Mouse (Mus musculus): ENCODE results near the gene Gm20765. TPM values are rescaled to one million over a fixed set of nuclear protein-coding genes. Genes with fewer than 3 reads are reported as not detected.
"Not testable (repeated sequence)": the region's sequence is repeated elsewhere in the genome, so short reads cannot be mapped to it uniquely, and the experiment has no call there.

Gene Gm20765
- not detected in 2 replicates for polyA plus RNA-seq (2015; fragmentation: Nextera tagmentation; extraction: Ambion mirVana)

- not testable (repeated sequence) for ATAC-seq; H3K27me3 ChIP-seq (replicated peaks; ENCODE audit: control insufficient read depth, insufficient read depth, low read length); H3K9ac ChIP-seq (ENCODE audit: low read depth, low read length); H3K36me3 ChIP-seq (ENCODE audit: control insufficient read depth, insufficient read depth, low read length); H3K4me1 ChIP-seq (ENCODE audit: control insufficient read depth, insufficient read depth, low read depth, low read length); H3K4me3 ChIP-seq (ENCODE audit: low read length); H3K27ac ChIP-seq (ENCODE audit: low read depth, low read length); H3K9me3 ChIP-seq (ENCODE audit: control insufficient read depth, low read length); H3K4me2 ChIP-seq (ENCODE audit: low read length)
- no CpG with 5 or more reads among the region's 3 CpGs for WGBS
Measured at GRCm38 (mm10) chr10:104185233-104185632, at the start of gene Gm20765. Gene Gm20765 (plus strand): TSS chr10:104185533.

DNA sequence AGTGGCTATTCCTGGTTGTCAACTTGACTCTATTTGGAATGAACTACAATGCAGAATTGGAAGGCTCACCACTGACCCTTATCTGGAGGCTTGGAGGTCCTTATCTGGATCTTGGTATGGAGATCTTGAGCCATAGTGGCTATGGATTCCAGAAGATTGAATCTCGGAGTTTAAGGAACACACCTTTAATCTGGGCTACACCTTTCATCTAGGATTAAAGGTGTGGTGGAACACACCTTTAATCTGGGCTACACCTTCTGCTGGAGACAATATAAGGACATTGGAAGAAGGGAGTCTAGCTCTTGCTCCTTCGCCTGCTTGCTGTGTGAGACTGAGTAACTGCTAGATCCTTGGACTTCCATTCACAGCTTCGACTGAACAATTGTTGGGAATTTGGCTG is 42.6 kb upstream of the Gm20765 start, which contains the start of gene Gm21293:
Gene Gm21293 (plus strand): TSS at position 301 of the 400 bp plus-strand sequence.
- H3K36me3 ChIP-seq (ENCODE audit: control insufficient read depth, insufficient read depth, low read length); H3K27ac ChIP-seq (ENCODE audit: low read depth, low read length); H3K27me3 ChIP-seq (replicated peaks; ENCODE audit: control insufficient read depth, insufficient read depth, low read length); H3K9ac ChIP-seq (ENCODE audit: low read depth, low read length); H3K4me1 ChIP-seq (ENCODE audit: control insufficient read depth, insufficient read depth, low read depth, low read length); H3K4me3 ChIP-seq (ENCODE audit: low read length); H3K9me3 ChIP-seq (ENCODE audit: control insufficient read depth, low read length); ATAC-seq; H3K4me2 ChIP-seq (ENCODE audit: low read length): not testable (repeated sequence)
- no CpG with 5 or more reads among the region's 3 CpGs for WGBS

- not testable (repeated sequence) for H3K9ac ChIP-seq (ENCODE audit: low read depth, low read length)
- no CpG with 5 or more reads among the region's 3 CpGs for WGBS
Measured at GRCm38 (mm10) chr10:104151197-104151596, 34.1 kb upstream of the Gm20765 start, which contains the start of gene Gm6763. Gene Gm6763 (plus strand): TSS chr10:104151497.

GRCm38 (mm10) chr10:104159706-104160105 is 25.6 kb upstream of the Gm20765 start, which contains the start of gene Gm8764:
Gene Gm8764 (plus strand): TSS chr10:104160006.
- H3K4me3 ChIP-seq (ENCODE audit: low read length); H3K36me3 ChIP-seq (ENCODE audit: control insufficient read depth, insufficient read depth, low read length); H3K9ac ChIP-seq (ENCODE audit: low read depth, low read length); H3K27ac ChIP-seq (ENCODE audit: low read depth, low read length); ATAC-seq; H3K9me3 ChIP-seq (ENCODE audit: control insufficient read depth, low read length); H3K27me3 ChIP-seq (replicated peaks; ENCODE audit: control insufficient read depth, insufficient read depth, low read length); H3K4me1 ChIP-seq (ENCODE audit: control insufficient read depth, insufficient read depth, low read depth, low read length); H3K4me2 ChIP-seq (ENCODE audit: low read length): not testable (repeated sequence)
- WGBS: no CpG with 5 or more reads among the region's 3 CpGs

More at GRCm38 (mm10) chr10:104151197-104151596, 34.1 kb upstream of the Gm20765 start, which contains the start of gene Gm6763:
- H3K4me1 ChIP-seq (ENCODE audit: control insufficient read depth, insufficient read depth, low read depth, low read length); H3K36me3 ChIP-seq (ENCODE audit: control insufficient read depth, insufficient read depth, low read length); H3K4me2 ChIP-seq (ENCODE audit: low read length); ATAC-seq; H3K4me3 ChIP-seq (ENCODE audit: low read length); H3K9me3 ChIP-seq (ENCODE audit: control insufficient read depth, low read length); H3K27me3 ChIP-seq (replicated peaks; ENCODE audit: control insufficient read depth, insufficient read depth, low read length); H3K27ac ChIP-seq (ENCODE audit: low read depth, low read length): not testable (repeated sequence)

DNA sequence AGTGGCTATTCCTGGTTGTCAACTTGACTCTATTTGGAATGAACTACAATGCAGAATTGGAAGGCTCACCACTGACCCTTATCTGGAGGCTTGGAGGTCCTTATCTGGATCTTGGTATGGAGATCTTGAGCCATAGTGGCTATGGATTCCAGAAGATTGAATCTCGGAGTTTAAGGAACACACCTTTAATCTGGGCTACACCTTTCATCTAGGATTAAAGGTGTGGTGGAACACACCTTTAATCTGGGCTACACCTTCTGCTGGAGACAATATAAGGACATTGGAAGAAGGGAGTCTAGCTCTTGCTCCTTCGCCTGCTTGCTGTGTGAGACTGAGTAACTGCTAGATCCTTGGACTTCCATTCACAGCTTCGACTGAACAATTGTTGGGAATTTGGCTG is 17.1 kb upstream of the Gm20765 start, which contains the start of gene Gm21304:
Gene Gm21304 (plus strand): TSS at position 301 of the 400 bp plus-strand sequence.
- H3K4me3 ChIP-seq (ENCODE audit: low read length); ATAC-seq; H3K27me3 ChIP-seq (replicated peaks; ENCODE audit: control insufficient read depth, insufficient read depth, low read length); H3K36me3 ChIP-seq (ENCODE audit: control insufficient read depth, insufficient read depth, low read length); H3K9ac ChIP-seq (ENCODE audit: low read depth, low read length); H3K9me3 ChIP-seq (ENCODE audit: control insufficient read depth, low read length); H3K27ac ChIP-seq (ENCODE audit: low read depth, low read length); H3K4me1 ChIP-seq (ENCODE audit: control insufficient read depth, insufficient read depth, low read depth, low read length); H3K4me2 ChIP-seq (ENCODE audit: low read length): not testable (repeated sequence)
- no CpG with 5 or more reads among the region's 3 CpGs for WGBS

- WGBS: no CpG with 5 or more reads among the region's 3 CpGs
- not testable (repeated sequence) for H3K4me3 ChIP-seq (ENCODE audit: low read length); ATAC-seq; H3K4me1 ChIP-seq (ENCODE audit: control insufficient read depth, insufficient read depth, low read depth, low read length); H3K36me3 ChIP-seq (ENCODE audit: control insufficient read depth, insufficient read depth, low read length); H3K9me3 ChIP-seq (ENCODE audit: control insufficient read depth, low read length); H3K4me2 ChIP-seq (ENCODE audit: low read length); H3K27ac ChIP-seq (ENCODE audit: low read depth, low read length); H3K27me3 ChIP-seq (replicated peaks; ENCODE audit: control insufficient read depth, insufficient read depth, low read length); H3K9ac ChIP-seq (ENCODE audit: low read depth, low read length)
Measured at GRCm38 (mm10) chr10:104176724-104177123, 8.6 kb upstream of the Gm20765 start, which contains the start of gene Gm21312. Gene Gm21312 (plus strand): TSS chr10:104177024.

GRCm38 (mm10) chr10:104193742-104194141 is 8.4 kb downstream of the Gm20765 start, which contains the start of gene Gm4340:
Gene Gm4340 (plus strand): TSS chr10:104194042.
- no CpG with 5 or more reads among the region's 3 CpGs for whole genome bisulfite sequencing
- H3K4me1 ChIP-seq (ENCODE audit: control insufficient read depth, insufficient read depth, low read depth, low read length): not testable (repeated sequence)

DNA sequence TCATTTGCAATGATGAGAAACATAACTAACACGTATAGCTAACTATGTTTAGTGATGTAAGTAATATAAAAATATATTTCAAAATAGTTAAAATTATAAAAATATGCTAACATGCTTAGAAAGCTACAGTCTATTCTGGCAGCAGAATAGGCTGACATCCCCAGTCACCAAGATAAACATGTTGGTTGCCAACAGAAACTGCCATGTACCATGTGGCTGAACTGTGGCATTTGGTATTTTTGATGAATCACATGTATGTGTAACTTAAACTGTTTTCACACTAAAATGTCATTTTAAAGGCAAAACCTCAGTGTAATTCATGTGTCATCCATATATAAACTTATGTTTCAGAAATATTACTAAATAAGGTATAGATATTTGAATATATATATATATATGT is 24.3 kb downstream of the Gm20765 start:
- Histone ChIP-seq H3K4me1 (ENCODE audit: control insufficient read depth, insufficient read depth, low read depth, low read length) (no peaks in the 10 kb centered on the region), H3K27ac (ENCODE audit: low read depth, low read length) (no peak overlapping the region), H3K9ac (ENCODE audit: low read depth, low read length) (no peak overlapping the region), H3K4me2 (ENCODE audit: low read length) (no peak overlapping the region), H3K4me3 (ENCODE audit: low read length) (no peak overlapping the region), H3K27me3 (replicated peaks; ENCODE audit: control insufficient read depth, insufficient read depth, low read length) (no peaks in the 10 kb centered on the region), H3K9me3 (ENCODE audit: control insufficient read depth, low read length) (no peaks in the 10 kb centered on the region), H3K36me3 (ENCODE audit: control insufficient read depth, insufficient read depth, low read length) (no peaks in the 10 kb centered on the region)
- no peak for ATAC-seq
- 86% methylated on average over 1 of the region's 1 CpGs for WGBS

More at GRCm38 (mm10) chr10:104193742-104194141, 8.4 kb downstream of the Gm20765 start, which contains the start of gene Gm4340:
- H3K9ac ChIP-seq (ENCODE audit: low read depth, low read length); H3K27me3 ChIP-seq (replicated peaks; ENCODE audit: control insufficient read depth, insufficient read depth, low read length); H3K36me3 ChIP-seq (ENCODE audit: control insufficient read depth, insufficient read depth, low read length); H3K27ac ChIP-seq (ENCODE audit: low read depth, low read length); H3K4me3 ChIP-seq (ENCODE audit: low read length); ATAC-seq; H3K4me2 ChIP-seq (ENCODE audit: low read length); H3K9me3 ChIP-seq (ENCODE audit: control insufficient read depth, low read length): not testable (repeated sequence)

DNA sequence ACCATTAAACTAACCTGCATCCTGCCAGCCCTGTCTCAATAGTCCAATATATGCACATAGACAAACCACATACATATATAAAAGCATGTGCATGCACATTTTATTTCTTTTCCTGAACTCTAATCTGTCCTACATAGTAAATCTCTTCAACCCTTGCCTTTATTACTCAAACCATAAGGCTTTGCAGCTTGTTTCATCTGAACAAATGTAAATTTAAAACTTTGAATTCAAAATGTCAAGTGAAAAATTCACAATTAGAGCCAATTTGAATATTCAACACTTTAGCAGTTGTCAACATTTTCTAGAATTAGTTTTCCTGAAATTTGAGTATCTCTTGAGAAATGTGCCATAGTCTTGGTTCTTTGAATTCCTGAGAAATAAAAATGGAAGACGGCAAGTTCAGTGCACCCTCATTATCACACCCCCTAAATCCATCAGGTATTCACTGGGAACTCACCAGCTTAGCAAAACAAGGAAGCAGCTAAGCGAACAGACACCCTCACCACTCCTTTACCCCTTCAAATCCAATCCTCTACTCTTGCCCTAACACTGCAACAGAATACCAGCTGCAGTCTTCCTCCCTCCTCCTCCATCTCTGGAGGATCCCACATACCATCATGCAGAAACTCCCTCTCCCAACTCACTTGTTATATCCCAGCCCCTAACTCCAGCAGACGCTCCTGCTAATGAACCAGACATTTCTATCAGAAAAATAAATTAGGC is 25.1 kb downstream of the Gm20765 start:
- no peak for ATAC-seq
- Histone ChIP-seq H3K36me3 (ENCODE audit: control insufficient read depth, insufficient read depth, low read length) (no peaks in the 10 kb centered on the region), H3K4me1 (ENCODE audit: control insufficient read depth, insufficient read depth, low read depth, low read length) (no peaks in the 10 kb centered on the region), H3K4me2 (ENCODE audit: low read length) (no peak overlapping the region), H3K4me3 (ENCODE audit: low read length) (no peak overlapping the region), H3K9ac (ENCODE audit: low read depth, low read length) (no peak overlapping the region), H3K27me3 (replicated peaks; ENCODE audit: control insufficient read depth, insufficient read depth, low read length) (no peaks in the 10 kb centered on the region), H3K9me3 (ENCODE audit: control insufficient read depth, low read length) (no peaks in the 10 kb centered on the region), H3K27ac (ENCODE audit: low read depth, low read length) (no peak overlapping the region)
- WGBS: 80% methylated on average over 3 of the region's 3 CpGs

Measured in hindbrain, embryonic 16.5 days (tissue).